Mouse (Mus musculus): ENCODE measurements around the gene Ugt2b37. TPM values are rescaled to one million over a fixed set of nuclear protein-coding genes. Genes with fewer than 3 reads are reported as not detected.
"Not testable (repeated sequence)": the region's sequence is repeated elsewhere in the genome, so short reads cannot be mapped to it uniquely, and the experiment has no call there.

Ugt2b37 gene
- total RNA-seq (2015), result not detected in 2 replicates
- total RNA-seq (2017), result not detected in 2 replicates

- not testable (repeated sequence) for ATAC-seq (replicated peaks; ENCODE audit: poor library complexity)
Measured at GRCm38 (mm10) chr5:87254676-87255075, at the start of gene Ugt2b37. TSS of gene Ugt2b37 (minus strand) at chr5:87254804.

- not testable (repeated sequence) for ATAC-seq (replicated peaks; ENCODE audit: poor library complexity)
Measured at GRCm38 (mm10) chr5:87286180-87286579, 31.6 kb upstream of the Ugt2b37 start.

GRCm38 (mm10) chr5:87275986-87276385, 21.4 kb upstream of the Ugt2b37 start:
- not testable (repeated sequence) for ATAC-seq (replicated peaks; ENCODE audit: poor library complexity)

- no peak for ATAC-seq (replicated peaks; ENCODE audit: poor library complexity)
Measured at GRCm38 (mm10) chr5:87275581-87275980, 21.0 kb upstream of the Ugt2b37 start.

GRCm38 (mm10) chr5:87255831-87256230, 1.2 kb upstream of the Ugt2b37 start:
- ATAC-seq (replicated peaks; ENCODE audit: poor library complexity), result no peak

- ATAC-seq (replicated peaks; ENCODE audit: poor library complexity), result not testable (repeated sequence)
Measured at GRCm38 (mm10) chr5:87242140-87242539, 12.5 kb downstream of the Ugt2b37 start.

GRCm38 (mm10) chr5:87196430-87196829, 58.2 kb downstream of the Ugt2b37 start:
- ATAC-seq (replicated peaks; ENCODE audit: poor library complexity), result not testable (repeated sequence)

Other genes starting within 250 kb of the Ugt2b37 start
- gene Ugt2b36, start 162.2 kb downstream of the Ugt2b37 start, total RNA-seq (2015), result not detected in 2 replicates
- gene Ugt2b36, start 162.2 kb downstream of the Ugt2b37 start, total RNA-seq (2017), result not detected in 2 replicates
- gene Ugt2b5, start 114.5 kb downstream of the Ugt2b37 start, total RNA-seq (2015), result not detected in 2 replicates
- not detected in 2 replicates for gene Ugt2b5, start 114.5 kb downstream of the Ugt2b37 start, total RNA-seq (2017)
- gene Ugt2a3, start 82.4 kb upstream of the Ugt2b37 start, total RNA-seq (2015), result not detected in 2 replicates
- gene Ugt2a3, start 82.4 kb upstream of the Ugt2b37 start, total RNA-seq (2017), result not detected in 2 replicates
- gene Ugt2b38, start 169.4 kb upstream of the Ugt2b37 start, total RNA-seq (2015), result not detected in 2 replicates
- gene Ugt2b38, start 169.4 kb upstream of the Ugt2b37 start, total RNA-seq (2017), result not detected in 2 replicates
- not detected in 2 replicates for gene Ugt2a2, start 227.5 kb upstream of the Ugt2b37 start, total RNA-seq (2015)
- gene Ugt2a2, start 227.5 kb upstream of the Ugt2b37 start, total RNA-seq (2017), result not detected in 2 replicates
- gene Gm43638, start 232.0 kb upstream of the Ugt2b37 start, total RNA-seq (2015), result not detected in 2 replicates
- gene Gm43638, start 232.0 kb upstream of the Ugt2b37 start, total RNA-seq (2017), result not detected in 2 replicates
- not detected in 2 replicates for gene Ugt2a1, start 236.1 kb upstream of the Ugt2b37 start, total RNA-seq (2015)
- gene Ugt2a1, start 236.1 kb upstream of the Ugt2b37 start, total RNA-seq (2017), result not detected in 2 replicates